Mouse (Mus musculus): Measurements from ENCODE around the gene Mast1.

Mast1 gene

DNA sequence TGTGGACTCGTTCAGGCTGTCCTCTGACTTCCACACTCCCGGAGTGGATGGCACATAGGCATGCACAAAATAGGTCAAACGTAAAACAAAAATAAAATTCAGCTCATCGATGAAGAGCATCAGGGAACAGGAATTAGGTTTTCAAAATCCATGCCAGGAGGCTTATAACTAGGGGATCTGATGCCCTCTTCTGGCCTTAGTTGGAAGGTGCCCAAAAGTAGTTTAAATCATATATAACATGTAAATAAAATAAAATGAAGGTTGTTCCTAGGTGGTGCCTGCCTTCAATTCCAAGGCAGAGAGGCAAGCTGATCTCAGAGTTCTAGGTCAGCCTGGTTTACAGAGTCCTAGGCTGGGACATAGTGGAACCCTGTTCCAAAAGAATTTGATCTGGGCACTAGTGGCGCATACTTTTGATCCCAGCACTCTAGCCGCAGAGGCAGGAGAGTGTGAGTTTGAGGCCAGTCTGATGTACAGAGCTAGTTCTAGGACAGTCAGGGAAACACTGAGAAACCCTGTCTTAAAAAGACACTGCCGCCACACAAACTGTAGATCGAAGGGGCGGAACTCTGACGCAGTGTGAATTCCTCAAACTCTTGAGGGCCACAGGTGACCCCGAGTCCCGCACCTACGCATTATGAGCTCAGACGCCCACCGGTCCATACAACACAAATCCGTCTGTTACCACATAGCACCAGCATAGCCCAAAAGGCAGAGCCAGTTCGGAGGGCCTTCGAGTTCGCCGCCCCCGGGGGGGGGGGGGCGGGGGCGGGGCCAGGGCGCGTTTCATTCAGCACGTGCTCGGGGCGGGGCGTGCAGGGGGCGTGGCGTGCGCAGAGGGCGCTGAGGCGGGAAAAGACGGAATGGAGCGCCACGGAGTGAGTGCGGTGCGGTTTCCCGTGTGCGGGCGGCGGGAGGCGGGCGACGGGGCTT, 65.5 kb downstream of the Mast1 start, which contains the start of gene Syce2:
Gene Syce2 (plus strand): TSS at position 736 of the 933 bp plus-strand sequence.
- peak; percentile 92 for DNase-seq (ENCODE audit: low read depth)

Data from naive thymus-derived CD4-positive, alpha-beta T cell, adult 2 months (primary cell).